Mouse (Mus musculus) hindbrain, embryonic 15.5 days (tissue): ENCODE results near the gene Cacna1s. TPM values are rescaled to one million over a fixed set of nuclear protein-coding genes. Genes with fewer than 3 reads are reported as not detected.

Experiments used
- ATAC-seq: fragments of 200-750 bp; cut with Nextera tagmentation; 2 replicates; pipeline ENCODE4 v1.8.0; 2017; ENCODE audit warnings: low read depth, moderate number of reproducible peaks, moderate TSS enrichment; ENCODE audit not compliant: low FRiP score
- H3K27ac ChIP-seq: fragments of 300-500 bp; sonication (generic); replicated peaks from 2 replicates; pipeline ENCODE4 v1.5.1; 2015; ENCODE audit warnings: mild to moderate bottlenecking, inconsistent platforms
- H3K27me3 ChIP-seq: fragments of 300-500 bp; sonication (generic); 2 replicates; pipeline ENCODE4 v1.6.1; 2015; ENCODE audit warnings: control low read depth, inconsistent platforms
- H3K36me3 ChIP-seq: fragments of 300-500 bp; sonication (generic); 2 replicates; pipeline ENCODE4 v1.6.1; 2015; ENCODE audit warnings: control low read depth, inconsistent platforms
- H3K4me1 ChIP-seq: fragments of 300-500 bp; sonication (generic); replicated peaks from 2 replicates; pipeline ENCODE4 v1.6.1; 2015; ENCODE audit warnings: control low read depth, inconsistent platforms
- H3K4me2 ChIP-seq: fragments of 300-500 bp; sonication (generic); 2 replicates; pipeline ENCODE4 v1.6.1; 2015; ENCODE audit warnings: moderate library complexity, mild to moderate bottlenecking, inconsistent platforms
- H3K4me3 ChIP-seq: fragments of 300-500 bp; sonication (generic); 2 replicates; pipeline ENCODE4 v1.5.1; 2015; ENCODE audit warnings: mild to moderate bottlenecking, inconsistent platforms
- H3K9ac ChIP-seq: fragments of 300-500 bp; sonication (generic); 2 replicates; pipeline ENCODE4 v1.6.1; 2015; ENCODE audit warnings: inconsistent platforms
- H3K9me3 ChIP-seq: fragments of 300-500 bp; sonication (generic); 2 replicates; pipeline ENCODE4 v1.6.1; 2016; ENCODE audit warnings: control low read depth, inconsistent platforms
- WGBS: fragments of 180-500 bp; shearing (Covaris S2); methylation state at CpG from one replicate; pipeline ENCODE4 v1.1.7; 2015; 5-methylcytosine and 5-hydroxymethylcytosine counted together
- polyA plus RNA-seq: library from polyadenylated mRNA; unstranded; fragments of >200 nt; fragmentation: Nextera tagmentation; extraction: Ambion mirVana; gene quantifications from 2 replicates; pipeline ENCODE4 v1.2.1, GENCODE M21; 2015

Cacna1s gene
- polyA plus RNA-seq, 1 experiment from 2014 or later, result 0.32 TPM

DNA sequence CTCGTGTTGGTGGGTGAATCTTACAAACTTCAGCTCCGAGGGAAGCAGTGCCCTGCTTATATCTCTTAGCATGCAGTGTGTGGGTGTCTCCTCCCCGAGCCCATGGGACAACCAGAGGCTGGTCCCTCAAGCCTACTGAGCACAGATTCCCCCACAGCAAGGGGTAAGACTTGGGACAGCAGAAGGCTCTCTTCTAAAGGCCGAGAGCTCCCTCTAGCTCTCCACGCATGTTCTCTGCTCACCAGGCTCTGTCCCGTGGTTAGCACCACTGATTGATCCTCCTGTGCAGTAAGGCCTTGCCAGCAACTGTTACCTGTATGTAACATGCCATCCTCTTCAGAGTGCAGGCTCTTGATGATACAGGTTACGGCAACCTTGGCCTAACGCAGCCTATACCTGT is 115.1 kb downstream of the Cacna1s start:
- Histone ChIP-seq H3K27ac (no peak overlapping the region), H3K4me1 (0 out of 2 replicates have a peak, but pooled peaks cover 4% of the 10 kb centered on the region), H3K9ac (no peak overlapping the region), H3K4me2 (no peak overlapping the region), H3K9me3 (no peaks in the 10 kb centered on the region), H3K27me3 (no peaks in the 10 kb centered on the region), H3K36me3 (peaks cover 80% of the 10 kb centered on the region), H3K4me3 (no peak overlapping the region)
- 77% methylated on average over 8 of the region's 8 CpGs for WGBS
- ATAC-seq, result no peak

Other genes starting within 250 kb of the Cacna1s start
- 0.78 and 0.80 TPM in 2 replicates for gene Lad1, start 234.2 kb upstream of the Cacna1s start, polyA plus RNA-seq
- gene Tnnt2, start 216.4 kb upstream of the Cacna1s start, polyA plus RNA-seq, result 0.58 and 0.93 TPM in 2 replicates
- 0.08 and 0.19 TPM in 2 replicates for gene Pkp1, start 133.5 kb upstream of the Cacna1s start, polyA plus RNA-seq
- gene Igfn1, start 46.4 kb upstream of the Cacna1s start, polyA plus RNA-seq, result 0.05 TPM in 1 of 2 replicates, not detected in the other
- 178 and 179 TPM in 2 replicates for gene Tmem9, start 44.6 kb upstream of the Cacna1s start, polyA plus RNA-seq
- gene Ascl5, start 1.9 kb upstream of the Cacna1s start, polyA plus RNA-seq, result 0.39 TPM in 1 of 2 replicates, not detected in the other
- gene Kif21b, start 78.6 kb downstream of the Cacna1s start, polyA plus RNA-seq, result 48.9 and 50.0 TPM in 2 replicates
- not detected in 2 replicates for gene Mroh3, start 160.1 kb downstream of the Cacna1s start, polyA plus RNA-seq
- gene Inava, start 181.5 kb downstream of the Cacna1s start, polyA plus RNA-seq, result 3.3 and 3.4 TPM in 2 replicates
- 1.1 TPM in 2 replicates for gene Gpr25, start 208.1 kb downstream of the Cacna1s start, polyA plus RNA-seq